In genomic region chr11:16753154-16754040, GRCm38 (mm10) we compare ENCODE assay signal across 9 mouse cellular contexts. TPM values are rescaled to one million over a fixed set of nuclear protein-coding genes. Genes with fewer than 3 reads are reported as not detected.
DNase-seq lines count a peak whose midpoint lies in the region; ATAC-seq lines count a peak whose summit lies in the region.
"Had no signal": no experiment of that assay in that cellular context is flagged by ENCODE, and none has a peak within 500 bp of the region (broad histone marks: within the 10 kb centered on the region; RNA-seq: fewer than 3 reads in every experiment).

No protein-coding gene starts in this region.

- H3K4me2 ChIP-seq in embryonic facial prominence, embryonic 14.5 days (ENCODE audit: low read depth, low read length): peak overlapping the region; percentile 89
- H3K4me2 ChIP-seq in intestine, embryonic 14.5 days (ENCODE audit: low read length): peak overlapping the region; percentile 55

- peak overlapping the region; percentile 77 for H3K9ac ChIP-seq in embryonic facial prominence, embryonic 14.5 days (ENCODE audit: low read depth, low read length)
- peak overlapping the region; percentile 62 for H3K9ac ChIP-seq in intestine, embryonic 14.5 days (ENCODE audit: low read length)

- H3K9me3 ChIP-seq in embryonic facial prominence, embryonic 14.5 days (ENCODE audit: control insufficient read depth, low read length): no peaks in the 10 kb centered on the region
- no peaks in the 10 kb centered on the region for H3K9me3 ChIP-seq in intestine, embryonic 14.5 days (ENCODE audit: control insufficient read depth, low read length)

- H3K4me3 ChIP-seq in embryonic facial prominence, embryonic 14.5 days (ENCODE audit: low read depth, low read length): peak overlapping the region; percentile 76
- H3K4me3 ChIP-seq in intestine, embryonic 14.5 days (ENCODE audit: low read depth, low read length): peak overlapping the region; percentile 72

- H3K4me1 ChIP-seq in embryonic facial prominence, embryonic 14.5 days (ENCODE audit: control insufficient read depth, insufficient read depth, low read length): peaks cover 10% of the 10 kb centered on the region; the same call in 1 of the 2 replicates
- H3K4me1 ChIP-seq in intestine, embryonic 14.5 days (replicated peaks; ENCODE audit: control insufficient read depth, insufficient read depth, low read length): peaks cover 3% of the 10 kb centered on the region; the same call in 1 of the 2 replicates

- peaks cover 11% of the 10 kb centered on the region for H3K27me3 ChIP-seq in embryonic facial prominence, embryonic 14.5 days (replicated peaks; ENCODE audit: control insufficient read depth, insufficient read depth, low read length)
- H3K27me3 ChIP-seq in intestine, embryonic 14.5 days (replicated peaks; ENCODE audit: control insufficient read depth, insufficient read depth, low read length): no peaks in the 10 kb centered on the region

- 19% methylated on average over 18 of the region's 18 CpGs for WGBS in embryonic facial prominence, embryonic 14.5 days
- WGBS in intestine, embryonic 14.5 days: 32% methylated on average over 18 of the region's 18 CpGs

- DNase-seq in kidney, adult 18-20 months: peak; percentile 24
- no peak for DNase-seq in kidney, adult 9 months
- DNase-seq in embryonic facial prominence, embryonic 14.5 days (ENCODE audit: low spot score): peak; percentile 60
- no peak for DNase-seq in intestine, embryonic 14.5 days (ENCODE audit: low spot score)
- DNase-seq in lung, postnatal 36 days: peak; percentile 16
- no peak for DNase-seq in adrenal gland, postnatal 36 days
- no peak for DNase-seq in thymus, postnatal 0 days (ENCODE audit: low spot score)

- H3K36me3 ChIP-seq in embryonic facial prominence, embryonic 14.5 days (ENCODE audit: control insufficient read depth, insufficient read depth, low read length): no peaks in the 10 kb centered on the region
- no peaks in the 10 kb centered on the region for H3K36me3 ChIP-seq in intestine, embryonic 14.5 days (ENCODE audit: control insufficient read depth, insufficient read depth, low read length)

- ATAC-seq in embryonic facial prominence, embryonic 14.5 days (ENCODE audit: low read depth): no peak
- no peak for ATAC-seq in intestine, embryonic 14.5 days (replicated peaks; ENCODE audit: low FRiP score, low TSS enrichment, low read depth)
- no peak for ATAC-seq in CD4-positive, CD25-positive, alpha-beta regulatory T cell, adult 4 months

- no peak overlapping the region for H3K27ac ChIP-seq in embryonic facial prominence, embryonic 14.5 days (replicated peaks; ENCODE audit: low read depth, low read length)
- no peak overlapping the region; the same call in 1 of the 2 replicates for H3K27ac ChIP-seq in intestine, embryonic 14.5 days (ENCODE audit: low read depth)
- H3K27ac ChIP-seq: macrophage had no signal

RNA-seq across cellular contexts. Expression of gene Egfr, which starts 1.4 kb away (rescaled TPM):
- 25.4 and 27.0 TPM in 2 replicates for polyA plus RNA-seq in embryonic facial prominence, embryonic 14.5 days (2014; fragmentation: Nextera tagmentation; extraction: Ambion mirVana)
- 21.2 and 21.4 TPM in 2 replicates for polyA plus RNA-seq in intestine, embryonic 14.5 days (2014; fragmentation: Nextera tagmentation; extraction: Ambion mirVana)
- polyA plus RNA-seq in CD4-positive, CD25-positive, alpha-beta regulatory T cell, adult 4 months (2017; shearing (Covaris generic)): 1 to 10 TPM in 1 of 2 experiments, under 1 TPM in 1; 0.19 to 1.3 TPM
- total RNA-seq in adrenal gland, postnatal 36 days (2021): 10 to 100 TPM in 1 of 2 experiments, 1 to 10 TPM in 1; 9.0 to 16.4 TPM
- polyA plus RNA-seq in thymus, postnatal 0 days (2015; fragmentation: Nextera tagmentation; extraction: Ambion mirVana): 4.2 and 8.1 TPM in 2 replicates

Comparison
In these comparisons a context has a peak if more than half of its experiments do, and no peak if none do; other contexts are left out.
1. DNase-seq: peak in kidney, adult 18-20 months (single experiment), embryonic facial prominence, embryonic 14.5 days (single experiment) and lung, postnatal 36 days (single experiment); none in kidney, adult 9 months (single experiment), intestine, embryonic 14.5 days (single experiment), adrenal gland, postnatal 36 days (0 of 2) and thymus, postnatal 0 days (single experiment).